Mouse (Mus musculus) forebrain, embryonic 11.5 days (tissue): Measurements from ENCODE around the gene Adh1. TPM values are rescaled to one million over a fixed set of nuclear protein-coding genes. Genes with fewer than 3 reads are reported as not detected.

Source experiments
- ATAC-seq: fragments of 200-750 bp; cut with Nextera tagmentation; replicated peaks from 2 replicates; pipeline ENCODE4 v1.8.0; 2017; ENCODE audit warnings: moderate TSS enrichment; ENCODE audit not compliant: low FRiP score
- DNase-seq: peaks from one replicate; pipeline ENCODE4 v3.0.0-alpha.2; 2017; ENCODE audit warnings: low spot score
- H3K27ac ChIP-seq: fragments of 300-500 bp; sonication (generic); 2 replicates; pipeline ENCODE4 v1.5.1; 2014; ENCODE audit warnings: low read depth, low read length
- H3K27me3 ChIP-seq: fragments of 300-500 bp; sonication (generic); 2 replicates; pipeline ENCODE4 v1.6.1; 2014; ENCODE audit warnings: mild to moderate bottlenecking, low read length, mixed read lengths; ENCODE audit not compliant: control insufficient read depth, insufficient read depth
- H3K36me3 ChIP-seq: fragments of 300-500 bp; sonication (generic); 2 replicates; pipeline ENCODE4 v1.6.1; 2014; ENCODE audit warnings: mild to moderate bottlenecking, low read length, moderate library complexity, mixed read lengths; ENCODE audit not compliant: control insufficient read depth, insufficient read depth
- H3K4me1 ChIP-seq: fragments of 300-500 bp; sonication (generic); replicated peaks from 2 replicates; pipeline ENCODE4 v1.6.1; 2014; ENCODE audit warnings: low read length, mixed read lengths; ENCODE audit not compliant: control insufficient read depth, insufficient read depth
- H3K4me2 ChIP-seq: fragments of 300-500 bp; sonication (generic); 2 replicates; pipeline ENCODE4 v1.6.1; 2014; ENCODE audit warnings: low read depth, mild to moderate bottlenecking, low read length, moderate library complexity, mixed read lengths; ENCODE audit not compliant: severe bottlenecking
- H3K4me3 ChIP-seq: fragments of 300-500 bp; sonication (generic); 2 replicates; pipeline ENCODE4 v1.5.1; 2014; ENCODE audit warnings: low read depth, low read length
- H3K9ac ChIP-seq: fragments of 300-500 bp; sonication (generic); 2 replicates; pipeline ENCODE4 v1.6.1; 2014; ENCODE audit warnings: low read length
- H3K9me3 ChIP-seq: fragments of 300-500 bp; sonication (generic); 2 replicates; pipeline ENCODE4 v1.6.1; 2016; ENCODE audit warnings: low read length, mixed read lengths; ENCODE audit not compliant: control insufficient read depth
- WGBS: fragments of 180-500 bp; shearing (Covaris S2); extraction: QIAGEN DNeasy Blood & Tissue Kit; methylation state at CpG from one replicate; pipeline ENCODE4 v1.1.7; 2014; 5-methylcytosine and 5-hydroxymethylcytosine counted together
- polyA plus RNA-seq: library from polyadenylated mRNA; unstranded; fragments of >200 nt; fragmentation: Nextera tagmentation; extraction: Ambion mirVana; gene quantifications from 2 replicates; pipeline ENCODE4 v1.2.1, GENCODE M21; 2014

Adh1 gene
- polyA plus RNA-seq, 1 experiment from 2014 or later: 0.16 TPM

DNA sequence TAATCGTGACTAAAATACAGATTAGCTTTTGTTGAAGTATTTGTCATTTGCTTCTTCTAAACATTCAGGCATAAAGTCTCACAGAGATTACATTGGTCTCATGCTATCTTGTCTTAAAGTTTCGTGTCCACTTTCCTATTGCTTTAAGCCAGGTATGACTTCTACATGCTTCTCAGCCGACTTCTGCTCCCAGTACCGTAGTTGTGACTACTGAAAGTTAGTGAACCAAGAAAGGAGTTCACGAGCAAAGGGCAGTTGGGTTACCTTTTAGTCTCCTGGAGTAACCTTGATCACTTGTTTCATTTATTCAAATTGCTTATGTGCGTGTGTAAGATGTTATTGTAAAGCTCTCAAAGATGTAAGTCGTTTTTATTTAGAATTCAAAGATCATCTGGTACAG lies 25.2 kb downstream of the Adh1 start:
- H3K27me3 ChIP-seq: no peaks in the 10 kb centered on the region
- WGBS: 83% methylated on average over 7 of the region's 7 CpGs
- no peak for ATAC-seq
- H3K36me3 ChIP-seq: no peaks in the 10 kb centered on the region
- H3K9ac ChIP-seq: no peak overlapping the region
- no peak for DNase-seq
- no peak overlapping the region for H3K27ac ChIP-seq
- no peaks in the 10 kb centered on the region for H3K9me3 ChIP-seq
- H3K4me1 ChIP-seq: no peaks in the 10 kb centered on the region
- no peak overlapping the region for H3K4me3 ChIP-seq
- H3K4me2 ChIP-seq: no peak overlapping the region

DNA sequence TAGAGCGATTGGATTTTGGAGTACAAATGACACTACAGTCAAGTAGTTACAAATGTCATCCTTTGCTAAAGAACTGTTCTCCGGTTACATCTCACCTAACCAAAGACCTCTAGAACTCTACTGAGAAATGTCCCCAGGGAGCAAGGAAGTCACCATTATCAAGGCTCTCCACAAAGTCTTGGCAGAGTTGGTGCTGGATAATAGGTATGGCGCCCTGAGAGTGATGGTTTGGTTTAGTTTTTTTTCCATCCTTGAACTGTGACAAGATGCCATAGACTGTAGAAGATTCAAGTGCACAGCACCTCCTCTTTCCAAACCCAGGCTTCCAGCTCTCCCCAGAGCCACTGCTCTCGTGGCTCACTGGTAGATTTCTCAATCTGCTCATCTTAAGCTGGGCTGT lies 26.9 kb downstream of the Adh1 start:
- Histone ChIP-seq H3K27me3 (no peaks in the 10 kb centered on the region), H3K36me3 (no peaks in the 10 kb centered on the region), H3K27ac (no peak overlapping the region), H3K4me1 (no peaks in the 10 kb centered on the region), H3K4me3 (no peak overlapping the region), H3K9me3 (no peaks in the 10 kb centered on the region), H3K4me2 (no peak overlapping the region), H3K9ac (no peak overlapping the region)
- WGBS: 88% methylated on average over 4 of the region's 4 CpGs
- DNase-seq (no peak), ATAC-seq (no peak)

DNA sequence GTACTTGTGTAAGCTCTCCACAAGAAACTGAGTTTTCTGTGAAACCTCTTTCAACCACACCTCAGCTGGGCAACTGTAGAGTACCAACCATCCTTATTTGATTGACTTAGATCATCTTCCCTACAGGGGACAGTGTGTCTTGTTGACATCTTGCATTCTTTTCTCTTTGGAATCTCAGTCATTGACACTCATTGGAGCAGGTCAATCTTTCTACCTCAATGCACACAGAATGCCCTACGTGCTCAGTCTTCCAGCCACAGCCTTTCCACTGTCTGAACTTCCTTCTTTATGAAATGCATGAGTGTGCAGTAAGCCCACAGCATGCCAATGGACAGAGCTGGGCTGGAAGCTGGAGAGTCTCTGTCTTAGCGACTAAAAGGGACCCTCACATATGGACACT lies 29.9 kb downstream of the Adh1 start:
- no peak for ATAC-seq
- 62% methylated on average over 2 of the region's 2 CpGs for WGBS

DNA sequence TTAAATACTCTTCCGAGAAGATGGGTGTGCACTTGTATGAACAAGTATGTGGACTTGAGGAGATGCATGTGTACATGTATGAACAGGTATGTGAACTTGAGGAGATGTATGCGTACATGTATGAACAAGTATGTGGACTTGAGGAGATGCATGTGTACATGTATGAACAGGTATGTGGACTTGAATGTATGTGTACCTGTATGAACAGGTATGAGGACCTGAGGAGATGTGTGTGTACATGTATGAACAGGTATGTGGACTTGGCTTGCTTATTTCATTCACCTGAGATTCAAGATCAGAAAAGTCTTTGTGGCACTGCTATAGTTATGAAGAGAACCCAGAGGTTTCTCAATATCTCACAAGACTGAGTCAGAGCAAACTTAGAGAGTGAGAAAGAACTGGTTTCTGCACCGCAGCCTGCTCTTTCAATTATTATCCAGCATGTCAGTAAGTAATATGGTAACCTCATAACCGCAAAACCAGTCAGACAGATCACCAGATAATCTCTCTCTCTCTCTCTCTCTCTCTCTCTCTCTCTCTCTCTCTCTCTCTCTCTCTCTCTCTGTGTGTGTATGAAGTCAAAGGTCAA lies 30.8 kb downstream of the Adh1 start:
- ATAC-seq (no peak), DNase-seq (no peak)
- Histone ChIP-seq H3K9me3 (no peaks in the 10 kb centered on the region), H3K4me2 (no peak overlapping the region), H3K27me3 (no peaks in the 10 kb centered on the region), H3K9ac (no peak overlapping the region), H3K4me3 (no peak overlapping the region), H3K36me3 (no peaks in the 10 kb centered on the region), H3K4me1 (no peaks in the 10 kb centered on the region), H3K27ac (no peak overlapping the region)
- 93% methylated on average over 4 of the region's 4 CpGs for WGBS

More for the DNA sequence above, 29.9 kb downstream of the Adh1 start:
- DNase-seq: no peak
- Histone ChIP-seq H3K4me3 (no peak overlapping the region), H3K27me3 (no peaks in the 10 kb centered on the region), H3K9ac (no peak overlapping the region), H3K27ac (no peak overlapping the region), H3K4me1 (no peaks in the 10 kb centered on the region), H3K36me3 (no peaks in the 10 kb centered on the region), H3K4me2 (no peak overlapping the region), H3K9me3 (no peaks in the 10 kb centered on the region)

DNA sequence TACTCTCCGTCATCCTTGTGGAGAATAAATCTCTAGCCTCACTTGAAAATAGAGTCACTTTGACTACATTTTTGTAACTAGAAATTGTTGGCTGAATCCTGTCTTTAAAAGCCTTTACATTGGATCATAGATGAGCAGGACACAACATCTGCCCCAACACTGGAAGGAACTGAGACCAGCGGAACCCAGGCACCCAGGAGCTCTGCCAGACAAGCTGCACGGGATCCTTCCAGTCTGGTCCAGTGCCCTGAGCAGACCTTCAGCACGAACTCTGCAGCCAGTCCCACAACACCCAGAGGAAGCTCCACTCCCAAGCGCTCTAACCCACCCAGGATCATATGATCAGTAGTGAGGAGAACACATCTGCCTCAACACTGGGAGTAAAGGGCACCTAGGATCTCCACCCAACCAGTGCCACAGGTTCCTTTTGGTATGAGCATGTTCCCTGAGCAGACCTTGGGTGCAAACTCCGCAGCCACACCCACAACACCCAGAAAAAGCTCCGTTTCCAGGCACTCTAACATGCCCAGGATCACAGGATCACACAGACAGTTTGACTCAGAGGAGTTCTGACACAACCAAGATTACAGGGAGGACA lies 32.6 kb downstream of the Adh1 start:
- Histone ChIP-seq H3K9ac (no peak overlapping the region), H3K36me3 (no peaks in the 10 kb centered on the region), H3K27me3 (no peaks in the 10 kb centered on the region), H3K4me2 (no peak overlapping the region), H3K4me1 (no peaks in the 10 kb centered on the region), H3K4me3 (no peak overlapping the region), H3K27ac (no peak overlapping the region), H3K9me3 (0 out of 2 replicates have a peak, but pooled peaks cover 2% of the 10 kb centered on the region)
- WGBS: 86% methylated on average over 7 of the region's 7 CpGs
- DNase-seq (no peak), ATAC-seq (no peak)

DNA sequence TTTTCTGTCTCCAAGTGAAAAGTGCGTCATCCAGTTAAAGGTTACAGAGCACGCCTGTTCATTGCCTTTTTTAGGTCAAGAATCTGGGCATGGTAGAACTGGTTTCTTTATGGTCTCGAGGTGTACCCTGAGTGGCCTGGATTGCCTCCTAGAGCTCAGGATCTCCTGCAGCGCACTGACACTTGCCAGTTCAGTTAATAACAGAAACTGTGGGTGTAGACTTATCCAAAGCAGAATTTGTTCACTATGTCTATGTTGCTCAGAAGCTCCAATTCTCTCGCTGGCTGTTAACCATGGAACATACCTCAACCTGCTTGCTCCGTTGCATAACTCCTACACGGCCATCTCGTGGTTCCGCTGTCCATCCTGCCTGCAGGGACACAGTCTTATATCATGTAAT lies 39.3 kb downstream of the Adh1 start:
- DNase-seq (no peak), ATAC-seq (no peak)
- H3K4me2 ChIP-seq: no peak overlapping the region
- WGBS: 89% methylated on average over 9 of the region's 9 CpGs
- no peaks in the 10 kb centered on the region for H3K4me1 ChIP-seq
- no peaks in the 10 kb centered on the region for H3K27me3 ChIP-seq
- H3K9me3 ChIP-seq: 0 out of 2 replicates have a peak, but pooled peaks cover 2% of the 10 kb centered on the region
- no peaks in the 10 kb centered on the region for H3K36me3 ChIP-seq
- H3K4me3 ChIP-seq: no peak overlapping the region
- H3K9ac ChIP-seq: no peak overlapping the region
- H3K27ac ChIP-seq: no peak overlapping the region

DNA sequence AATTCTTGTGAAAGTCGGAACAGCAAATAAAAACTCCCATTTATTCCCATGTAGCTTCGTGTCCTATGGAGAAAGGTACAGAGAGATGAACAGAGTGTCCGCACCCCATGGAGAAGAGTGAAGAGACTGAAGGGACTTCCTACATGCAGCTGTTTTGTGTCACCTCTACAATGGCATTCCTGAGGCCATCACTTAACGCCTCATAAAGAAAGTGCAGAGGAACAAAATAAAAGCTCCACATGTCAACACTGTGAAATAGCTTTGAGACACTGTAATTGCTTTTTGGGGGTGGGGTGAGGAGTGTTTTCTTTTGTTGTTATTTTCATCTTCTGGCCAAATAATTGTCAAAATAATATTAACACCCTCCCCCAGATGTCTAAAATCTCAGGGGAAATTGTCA lies 41.9 kb downstream of the Adh1 start:
- Histone ChIP-seq H3K36me3 (no peaks in the 10 kb centered on the region), H3K9me3 (0 out of 2 replicates have a peak, but pooled peaks cover 2% of the 10 kb centered on the region), H3K27me3 (no peaks in the 10 kb centered on the region), H3K4me2 (no peak overlapping the region), H3K9ac (no peak overlapping the region), H3K4me1 (no peaks in the 10 kb centered on the region), H3K4me3 (no peak overlapping the region), H3K27ac (no peak overlapping the region)
- ATAC-seq (no peak), DNase-seq (no peak)
- 70% methylated on average over 4 of the region's 4 CpGs for WGBS

DNA sequence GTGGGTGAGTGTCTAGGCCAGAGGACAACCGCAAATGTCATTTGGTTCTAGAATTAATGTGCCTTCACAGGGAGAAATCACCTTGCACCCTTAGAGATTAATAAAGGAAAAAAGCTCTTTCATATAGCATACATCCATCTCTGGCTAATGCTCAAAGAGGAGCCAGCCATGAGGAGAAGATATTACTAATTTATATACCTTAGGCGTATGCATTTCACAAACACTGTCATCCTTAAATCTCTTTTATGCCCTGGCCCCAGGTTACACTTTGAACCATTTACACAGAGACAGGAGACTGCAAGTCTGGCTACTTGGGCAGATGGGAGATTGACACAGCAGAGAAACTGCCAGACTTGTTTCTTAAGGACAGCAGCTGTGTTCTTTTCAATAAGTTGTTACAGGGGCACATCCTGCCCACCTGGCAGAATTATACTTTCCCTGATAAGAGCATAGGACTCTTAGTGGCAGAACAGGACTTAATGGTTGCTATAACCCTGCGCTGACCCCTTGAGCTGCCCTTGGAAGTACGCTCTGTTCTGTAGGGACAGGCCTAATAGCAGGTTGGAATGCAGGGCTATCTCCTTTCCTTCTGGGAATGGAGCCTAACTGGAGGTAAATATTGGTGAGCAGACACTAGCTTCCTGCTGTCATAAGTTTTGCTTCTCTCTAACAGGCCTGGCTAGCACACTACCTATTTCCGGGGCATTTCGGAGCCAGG lies 43.1 kb downstream of the Adh1 start:
- 92% methylated on average over 6 of the region's 6 CpGs for WGBS
- no peak overlapping the region for H3K4me2 ChIP-seq
- no peak for ATAC-seq

More for the DNA sequence above, 43.1 kb downstream of the Adh1 start:
- Histone ChIP-seq H3K4me1 (no peaks in the 10 kb centered on the region), H3K27me3 (no peaks in the 10 kb centered on the region), H3K27ac (no peak overlapping the region), H3K9me3 (no peaks in the 10 kb centered on the region), H3K36me3 (no peaks in the 10 kb centered on the region), H3K4me3 (no peak overlapping the region), H3K9ac (no peak overlapping the region)
- DNase-seq: no peak
